Mouse (Mus musculus): ENCODE measurements around the gene Nlgn2. TPM values are rescaled to one million over a fixed set of nuclear protein-coding genes. Genes with fewer than 3 reads are reported as not detected.

The Nlgn2 gene
- polyA plus RNA-seq, 1 experiment = 42.0 TPM

DNA sequence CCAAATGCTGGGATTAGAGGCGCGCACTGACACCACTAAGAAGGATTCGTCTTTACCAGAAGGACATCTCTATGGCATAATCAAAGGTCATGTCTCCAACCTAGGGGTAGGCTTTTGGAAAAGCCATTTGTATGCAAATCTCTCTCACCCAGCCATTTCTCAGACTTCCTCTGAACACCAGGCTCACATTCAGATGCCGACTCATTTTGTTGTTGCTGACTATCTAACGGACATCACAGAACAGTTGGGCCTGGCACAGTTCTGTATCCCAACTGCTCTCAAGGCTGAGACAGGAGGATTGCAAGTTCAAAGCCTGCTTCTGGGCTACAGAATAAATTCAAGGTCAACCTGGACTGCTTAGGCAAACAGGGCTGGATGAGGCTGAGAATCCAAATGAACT, 50.3 kb downstream of the Nlgn2 start:
- WGBS = 92% methylated on average over 5 of the region's 5 CpGs
- Histone ChIP-seq H3K4me1 (ENCODE audit: control insufficient read depth, insufficient read depth, low read length) (peaks cover 3% of the 10 kb centered on the region; the same call in 1 of the 2 replicates), H3K4me3 (replicated peaks; ENCODE audit: extremely low read depth, low read depth, low read length) (no peak overlapping the region)
- no peak for TF ChIP-seq POLR2A (IDR thresholded peaks at IDR 0.05; ENCODE audit: borderline replicate concordance, extremely low read depth, low read depth, low read length)
- TF ChIP-seq CTCF (IDR thresholded peaks at IDR 0.05; ENCODE audit: insufficient read depth, low read length) = no peak
- no peak for DNase-seq

DNA sequence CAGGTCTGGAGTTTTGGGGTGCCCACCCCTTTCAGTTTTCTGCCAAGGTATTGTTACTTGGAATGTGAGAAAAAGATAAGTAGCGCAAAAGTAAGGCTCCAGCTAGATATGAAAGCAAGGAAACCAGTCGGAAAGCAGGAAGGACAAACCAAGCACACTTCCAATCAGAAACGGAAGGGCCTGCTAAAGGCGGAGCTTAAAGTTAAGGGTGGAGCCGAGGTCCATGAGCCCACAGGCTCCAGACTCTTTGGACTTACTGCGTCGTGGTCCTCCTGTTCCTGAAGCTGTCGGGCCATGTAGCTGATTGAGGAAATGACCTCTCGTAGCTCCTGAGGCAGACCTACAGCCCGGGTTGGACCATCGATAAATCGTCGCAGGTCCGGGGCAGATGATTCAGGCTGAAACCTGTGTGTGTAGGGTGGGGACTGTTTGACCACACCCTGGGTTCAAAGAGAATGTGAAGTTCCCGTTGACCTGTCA, 52.8 kb downstream of the Nlgn2 start:
- peak; percentile 81; the same call in 1 of the 2 replicates for TF ChIP-seq POLR2A (IDR thresholded peaks at IDR 0.05; ENCODE audit: borderline replicate concordance, extremely low read depth, low read depth, low read length)
- no peak for TF ChIP-seq CTCF (IDR thresholded peaks at IDR 0.05; ENCODE audit: insufficient read depth, low read length)
- peaks cover 3% of the 10 kb centered on the region; the same call in 1 of the 2 replicates for H3K4me1 ChIP-seq (ENCODE audit: control insufficient read depth, insufficient read depth, low read length)
- 19% methylated on average over 15 of the region's 15 CpGs for WGBS
- DNase-seq = peak; percentile 60
- H3K4me3 ChIP-seq (replicated peaks; ENCODE audit: extremely low read depth, low read depth, low read length) = peak overlapping the region; percentile 9

DNA sequence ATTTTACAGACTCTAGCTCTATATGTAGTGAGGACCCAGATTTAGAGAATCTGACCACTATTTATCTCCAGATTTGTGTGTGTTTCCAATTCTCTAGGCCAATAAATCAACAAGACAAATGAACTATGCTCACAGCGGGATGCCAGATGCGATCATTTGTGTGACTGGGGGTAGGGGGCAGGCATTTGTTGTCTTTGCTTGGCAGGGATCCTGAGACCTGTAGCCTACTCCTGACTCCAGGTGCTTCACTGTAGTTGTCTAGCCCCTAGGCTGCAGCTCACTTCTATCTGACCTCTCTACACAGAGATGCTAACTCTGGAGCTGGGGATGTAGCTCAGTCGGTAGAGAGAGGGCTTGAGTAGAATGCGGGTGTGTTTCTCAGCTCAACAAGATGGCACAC, 55.8 kb downstream of the Nlgn2 start:
- 34% methylated on average over 4 of the region's 4 CpGs for WGBS
- TF ChIP-seq POLR2A (IDR thresholded peaks at IDR 0.05; ENCODE audit: borderline replicate concordance, extremely low read depth, low read depth, low read length) = no peak
- no peak for TF ChIP-seq CTCF (IDR thresholded peaks at IDR 0.05; ENCODE audit: insufficient read depth, low read length)
- DNase-seq = no peak
- Histone ChIP-seq H3K4me1 (ENCODE audit: control insufficient read depth, insufficient read depth, low read length) (peaks cover 3% of the 10 kb centered on the region; the same call in 1 of the 2 replicates), H3K4me3 (replicated peaks; ENCODE audit: extremely low read depth, low read depth, low read length) (no peak overlapping the region)

- H3K4me1 ChIP-seq (ENCODE audit: control insufficient read depth, insufficient read depth, low read length) = no peaks in the 10 kb centered on the region; the same call in 1 of the 2 replicates
- 60% methylated on average over 7 of the region's 7 CpGs for WGBS
- DNase-seq = no peak
- H3K4me3 ChIP-seq (replicated peaks; ENCODE audit: extremely low read depth, low read depth, low read length) = no peak overlapping the region
- TF ChIP-seq CTCF (IDR thresholded peaks at IDR 0.05; ENCODE audit: insufficient read depth, low read length) (no peak), POLR2A (IDR thresholded peaks at IDR 0.05; ENCODE audit: borderline replicate concordance, extremely low read depth, low read depth, low read length) (no peak)
Observed at GRCm38 (mm10) chr11:69778985-69779384, 58.6 kb downstream of the Nlgn2 start.

GRCm38 (mm10) chr11:69778258-69778982, 59.2 kb downstream of the Nlgn2 start:
- TF ChIP-seq POLR2A (IDR thresholded peaks at IDR 0.05; ENCODE audit: borderline replicate concordance, extremely low read depth, low read depth, low read length) (no peak), CTCF (IDR thresholded peaks at IDR 0.05; ENCODE audit: insufficient read depth, low read length) (no peak)
- no peaks in the 10 kb centered on the region; the same call in 1 of the 2 replicates for H3K4me1 ChIP-seq (ENCODE audit: control insufficient read depth, insufficient read depth, low read length)
- DNase-seq = no peak
- 64% methylated on average over 23 of the region's 23 CpGs for WGBS
- no peak overlapping the region for H3K4me3 ChIP-seq (replicated peaks; ENCODE audit: extremely low read depth, low read depth, low read length)

DNA sequence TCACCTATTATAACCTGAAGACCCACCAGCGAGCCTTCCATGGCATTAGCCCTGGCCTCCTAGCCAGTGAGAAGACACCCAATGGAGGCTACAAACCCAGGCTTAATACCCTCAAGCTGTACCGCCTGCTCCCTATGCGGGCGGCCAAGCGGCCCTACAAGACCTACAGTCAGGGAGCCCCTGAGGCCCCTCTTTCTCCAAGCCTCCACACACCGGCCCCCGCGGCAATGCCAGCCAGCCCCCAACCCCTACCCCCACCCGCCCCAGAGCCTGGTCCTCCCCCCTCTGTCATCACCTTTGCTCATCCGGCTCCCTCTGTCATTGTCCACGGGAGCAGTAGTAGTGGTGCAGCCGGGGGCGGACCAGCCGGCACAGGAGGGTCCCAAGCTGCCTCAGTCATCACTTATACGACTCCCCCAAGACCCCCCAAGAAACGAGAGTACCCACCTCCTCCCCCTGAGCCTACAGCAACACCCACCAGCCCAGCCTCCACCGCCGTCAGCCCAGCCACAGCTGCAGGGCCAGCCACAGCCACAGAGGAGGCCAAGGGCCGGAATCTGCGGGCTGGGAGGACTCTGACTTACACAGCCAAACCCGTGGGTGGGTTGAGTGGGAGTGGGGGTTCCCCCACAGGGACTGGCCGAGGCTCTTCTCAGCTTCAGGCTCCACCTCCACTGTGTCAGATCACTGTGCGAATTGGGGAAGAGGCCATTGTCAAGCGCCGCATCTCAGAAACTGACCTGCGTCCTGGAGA, 59.9 kb downstream of the Nlgn2 start:
- TF ChIP-seq POLR2A (IDR thresholded peaks at IDR 0.05; ENCODE audit: borderline replicate concordance, extremely low read depth, low read depth, low read length) (no peak), CTCF (IDR thresholded peaks at IDR 0.05; ENCODE audit: insufficient read depth, low read length) (no peak)
- Histone ChIP-seq H3K4me1 (ENCODE audit: control insufficient read depth, insufficient read depth, low read length) (no peaks in the 10 kb centered on the region; the same call in 1 of the 2 replicates), H3K4me3 (replicated peaks; ENCODE audit: extremely low read depth, low read depth, low read length) (no peak overlapping the region)
- DNase-seq = no peak
- 66% methylated on average over 26 of the region's 26 CpGs for WGBS

DNA sequence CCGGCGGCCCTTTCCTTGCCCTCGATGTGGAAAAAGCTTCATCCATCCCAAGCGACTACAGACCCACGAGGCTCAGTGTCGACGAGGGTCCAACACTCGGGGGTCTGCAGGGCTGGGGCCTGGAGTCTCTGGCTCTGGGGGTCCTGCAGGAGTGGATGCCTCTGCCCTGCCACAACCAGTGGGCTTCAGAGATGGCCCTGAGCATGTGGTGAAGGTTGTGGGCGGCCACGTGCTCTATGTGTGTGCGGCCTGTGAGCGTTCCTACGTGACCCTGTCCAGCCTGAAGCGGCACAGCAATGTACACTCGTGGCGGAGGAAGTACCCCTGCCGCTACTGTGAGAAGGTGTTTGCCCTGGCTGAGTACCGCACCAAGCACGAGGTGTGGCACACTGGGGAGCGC, 61.1 kb downstream of the Nlgn2 start:
- H3K4me1 ChIP-seq (ENCODE audit: control insufficient read depth, insufficient read depth, low read length) = no peaks in the 10 kb centered on the region
- DNase-seq = no peak
- TF ChIP-seq POLR2A (IDR thresholded peaks at IDR 0.05; ENCODE audit: borderline replicate concordance, extremely low read depth, low read depth, low read length) (no peak), CTCF (IDR thresholded peaks at IDR 0.05; ENCODE audit: insufficient read depth, low read length) (no peak)
- 82% methylated on average over 20 of the region's 20 CpGs for WGBS
- no peak overlapping the region for H3K4me3 ChIP-seq (replicated peaks; ENCODE audit: extremely low read depth, low read depth, low read length)

GRCm38 (mm10) chr11:69775716-69776115, 61.9 kb downstream of the Nlgn2 start:
- Histone ChIP-seq H3K4me1 (ENCODE audit: control insufficient read depth, insufficient read depth, low read length) (no peaks in the 10 kb centered on the region), H3K4me3 (replicated peaks; ENCODE audit: extremely low read depth, low read depth, low read length) (no peak overlapping the region)
- WGBS = 66% methylated on average over 10 of the region's 10 CpGs
- TF ChIP-seq CTCF (IDR thresholded peaks at IDR 0.05; ENCODE audit: insufficient read depth, low read length) (no peak), POLR2A (IDR thresholded peaks at IDR 0.05; ENCODE audit: borderline replicate concordance, extremely low read depth, low read depth, low read length) (no peak)
- no peak for DNase-seq

GRCm38 (mm10) chr11:69774961-69775360, 62.6 kb downstream of the Nlgn2 start:
- TF ChIP-seq CTCF (IDR thresholded peaks at IDR 0.05; ENCODE audit: insufficient read depth, low read length) (no peak), POLR2A (IDR thresholded peaks at IDR 0.05; ENCODE audit: borderline replicate concordance, extremely low read depth, low read depth, low read length) (no peak)
- Histone ChIP-seq H3K4me1 (ENCODE audit: control insufficient read depth, insufficient read depth, low read length) (no peaks in the 10 kb centered on the region), H3K4me3 (replicated peaks; ENCODE audit: extremely low read depth, low read depth, low read length) (no peak overlapping the region)
- DNase-seq = no peak
- WGBS = 69% methylated on average over 5 of the region's 5 CpGs

Other genes starting within 250 kb of the Nlgn2 start
- 8.4 and 15.9 TPM in 2 replicates for gene Atp1b2, start 231.8 kb downstream of the Nlgn2 start, polyA plus RNA-seq (2012; rRNA removed)
- gene Shbg, start 219.9 kb downstream of the Nlgn2 start, polyA plus RNA-seq (2012; rRNA removed) = not detected in 2 replicates
- 3.4 and 6.1 TPM in 2 replicates for gene Sat2, start 215.8 kb downstream of the Nlgn2 start, polyA plus RNA-seq (2012; rRNA removed)
- gene Fxr2, start 204.8 kb downstream of the Nlgn2 start, polyA plus RNA-seq (2012; rRNA removed) = 54.4 and 66.9 TPM in 2 replicates
- gene Sox15, start 182.5 kb downstream of the Nlgn2 start, polyA plus RNA-seq (2012; rRNA removed) = 0.14 and 5.5 TPM in 2 replicates
- 67.3 and 88.1 TPM in 2 replicates for gene Mpdu1, start 175.1 kb downstream of the Nlgn2 start, polyA plus RNA-seq (2012; rRNA removed)
- gene Cd68, start 171.6 kb downstream of the Nlgn2 start, polyA plus RNA-seq (2012; rRNA removed) = 65.6 and 82.8 TPM in 2 replicates
- gene Eif4a1, start 165.4 kb downstream of the Nlgn2 start, polyA plus RNA-seq (2012; rRNA removed) = 152 and 265 TPM in 2 replicates
- 43.6 and 55.0 TPM in 2 replicates for gene Senp3, start 155.7 kb downstream of the Nlgn2 start, polyA plus RNA-seq (2012; rRNA removed)
- 16.2 and 21.3 TPM in 2 replicates for gene Tnfsf13, start 152.0 kb downstream of the Nlgn2 start, polyA plus RNA-seq (2012; rRNA removed)
- 84.2 and 98.8 TPM in 2 replicates for gene Tnfsf12, start 141.9 kb downstream of the Nlgn2 start, polyA plus RNA-seq (2012; rRNA removed)
- 12.7 and 20.0 TPM in 2 replicates for gene Tnfsfm13, start 141.7 kb downstream of the Nlgn2 start, polyA plus RNA-seq (2012; rRNA removed)
- gene Polr2a, start 79.1 kb downstream of the Nlgn2 start, polyA plus RNA-seq (2012; rRNA removed) = 32.0 and 51.1 TPM in 2 replicates
- gene Slc35g3, start 75.8 kb downstream of the Nlgn2 start, polyA plus RNA-seq (2012; rRNA removed) = 1.4 and 2.3 TPM in 2 replicates
- 104 and 106 TPM in 2 replicates for gene Zbtb4, start 71.9 kb downstream of the Nlgn2 start, polyA plus RNA-seq (2012; rRNA removed)
- gene Chrnb1, start 41.8 kb downstream of the Nlgn2 start, polyA plus RNA-seq (2012; rRNA removed) = 31.5 and 38.0 TPM in 2 replicates
- 6.9 and 8.0 TPM in 2 replicates for gene Fgf11, start 35.9 kb downstream of the Nlgn2 start, polyA plus RNA-seq (2012; rRNA removed)
- gene Tmem102, start 32.2 kb downstream of the Nlgn2 start, polyA plus RNA-seq (2012; rRNA removed) = 9.4 and 9.5 TPM in 2 replicates
- not detected in 2 replicates for gene Gm39566, start 22.5 kb downstream of the Nlgn2 start, polyA plus RNA-seq (2012; rRNA removed)
- not detected in 2 replicates for gene Spem2, start 19.3 kb downstream of the Nlgn2 start, polyA plus RNA-seq (2012; rRNA removed)
- gene Spem1, start 15.6 kb downstream of the Nlgn2 start, polyA plus RNA-seq (2012; rRNA removed) = 0.15 and 0.41 TPM in 2 replicates
- gene Tmem256, start 730 bp upstream of the Nlgn2 start, polyA plus RNA-seq (2012; rRNA removed) = 151 and 173 TPM in 2 replicates
- gene Plscr3, start 8.6 kb upstream of the Nlgn2 start, polyA plus RNA-seq (2012; rRNA removed) = 192 and 225 TPM in 2 replicates
- 14.4 and 17.4 TPM in 2 replicates for gene Tnk1, start 20.9 kb upstream of the Nlgn2 start, polyA plus RNA-seq (2012; rRNA removed)
- gene Tmem95, start 40.2 kb upstream of the Nlgn2 start, polyA plus RNA-seq (2012; rRNA removed) = not detected in 2 replicates
- gene Kctd11, start 43.6 kb upstream of the Nlgn2 start, polyA plus RNA-seq (2012; rRNA removed) = 12.6 and 19.1 TPM in 2 replicates
- 11.2 and 14.3 TPM in 2 replicates for gene Acap1, start 57.8 kb upstream of the Nlgn2 start, polyA plus RNA-seq (2012; rRNA removed)
- gene 2810408A11Rik, start 63.2 kb upstream of the Nlgn2 start, polyA plus RNA-seq (2012; rRNA removed) = 0.65 and 1.4 TPM in 2 replicates
- 47.7 and 58.1 TPM in 2 replicates for gene Neurl4, start 63.3 kb upstream of the Nlgn2 start, polyA plus RNA-seq (2012; rRNA removed)
- 104 and 112 TPM in 2 replicates for gene Gps2, start 76.1 kb upstream of the Nlgn2 start, polyA plus RNA-seq (2012; rRNA removed)
- gene Eif5a, start 84.2 kb upstream of the Nlgn2 start, polyA plus RNA-seq (2012; rRNA removed) = 216 and 372 TPM in 2 replicates
- gene Ybx2, start 98.0 kb upstream of the Nlgn2 start, polyA plus RNA-seq (2012; rRNA removed) = 4.6 and 6.7 TPM in 2 replicates
- gene Slc2a4, start 110.4 kb upstream of the Nlgn2 start, polyA plus RNA-seq (2012; rRNA removed) = 22.3 and 40.4 TPM in 2 replicates
- gene Cldn7, start 127.0 kb upstream of the Nlgn2 start, polyA plus RNA-seq (2012; rRNA removed) = 60.5 and 63.7 TPM in 2 replicates
- 88.3 and 102 TPM in 2 replicates for gene Ctdnep1, start 143.4 kb upstream of the Nlgn2 start, polyA plus RNA-seq (2012; rRNA removed)
- gene Elp5, start 144.7 kb upstream of the Nlgn2 start, polyA plus RNA-seq (2012; rRNA removed) = 38.5 and 53.8 TPM in 2 replicates
- 333 and 615 TPM in 2 replicates for gene Gabarap, start 153.4 kb upstream of the Nlgn2 start, polyA plus RNA-seq (2012; rRNA removed)
- 15.0 and 22.9 TPM in 2 replicates for gene Phf23, start 158.0 kb upstream of the Nlgn2 start, polyA plus RNA-seq (2012; rRNA removed)
- gene Dvl2, start 162.8 kb upstream of the Nlgn2 start, polyA plus RNA-seq (2012; rRNA removed) = 16.7 and 20.8 TPM in 2 replicates
- gene Acadvl, start 177.6 kb upstream of the Nlgn2 start, polyA plus RNA-seq (2012; rRNA removed) = 63.1 and 88.6 TPM in 2 replicates
- 28.0 and 33.7 TPM in 2 replicates for gene Dlg4, start 179.2 kb upstream of the Nlgn2 start, polyA plus RNA-seq (2012; rRNA removed)
- gene Asgr1, start 216.3 kb upstream of the Nlgn2 start, polyA plus RNA-seq (2012; rRNA removed) = 2.4 and 4.9 TPM in 2 replicates

Data from lung, adult 2 months (tissue).